Mouse (Mus musculus) hindbrain, embryonic 14.5 days (tissue): ENCODE results near the gene Plpp2. TPM values are rescaled to one million over a fixed set of nuclear protein-coding genes. Genes with fewer than 3 reads are reported as not detected.

Source experiments
- ATAC-seq: fragments of 200-750 bp; cut with Nextera tagmentation; 2 replicates; pipeline ENCODE4 v1.8.0; 2017; ENCODE audit warnings: moderate number of reproducible peaks, mild to moderate bottlenecking, moderate TSS enrichment, moderate library complexity; ENCODE audit not compliant: low FRiP score
- DNase-seq: peaks from one replicate; pipeline ENCODE4 v3.0.0-alpha.2; 2015; ENCODE audit warnings: low spot score
- H3K27ac ChIP-seq: fragments of 300-500 bp; sonication (generic); 2 replicates; pipeline ENCODE4 v1.5.1; 2014; ENCODE audit warnings: mild to moderate bottlenecking, moderate library complexity
- H3K27me3 ChIP-seq: fragments of 300-500 bp; sonication (generic); 2 replicates; pipeline ENCODE4 v1.6.1; 2014; ENCODE audit warnings: mild to moderate bottlenecking, low read length, mixed read lengths; ENCODE audit not compliant: control insufficient read depth, insufficient read depth
- H3K36me3 ChIP-seq: fragments of 300-500 bp; sonication (generic); replicated peaks from 2 replicates; pipeline ENCODE4 v1.6.1; 2014; ENCODE audit not compliant: control insufficient read depth, insufficient read depth
- H3K4me1 ChIP-seq: fragments of 300-500 bp; sonication (generic); replicated peaks from 2 replicates; pipeline ENCODE4 v1.6.1; 2014; ENCODE audit warnings: antibody characterized with exemption, low read length, mixed read lengths; ENCODE audit not compliant: control insufficient read depth, insufficient read depth
- H3K4me2 ChIP-seq: fragments of 300-500 bp; sonication (generic); replicated peaks from 2 replicates; pipeline ENCODE4 v1.6.1; 2014; ENCODE audit warnings: mild to moderate bottlenecking, moderate library complexity
- H3K4me3 ChIP-seq: fragments of 300-500 bp; sonication (generic); replicated peaks from 2 replicates; pipeline ENCODE4 v1.5.1; 2014; ENCODE audit warnings: mild to moderate bottlenecking, low read length
- H3K9ac ChIP-seq: fragments of 300-500 bp; sonication (generic); 2 replicates; pipeline ENCODE4 v1.6.1; 2014
- H3K9me3 ChIP-seq: fragments of 300-500 bp; sonication (generic); 2 replicates; pipeline ENCODE4 v1.6.1; 2016; ENCODE audit warnings: low read length; ENCODE audit not compliant: control insufficient read depth
- WGBS: fragments of 180-500 bp; shearing (Covaris S2); extraction: QIAGEN DNeasy Blood & Tissue Kit; methylation state at CpG from one replicate; pipeline ENCODE4 v1.1.7; 2014; 5-methylcytosine and 5-hydroxymethylcytosine counted together
- polyA plus RNA-seq: library from polyadenylated mRNA; unstranded; fragments of >200 nt; fragmentation: Nextera tagmentation; extraction: Ambion mirVana; gene quantifications from 2 replicates; pipeline ENCODE4 v1.2.1, GENCODE M21; 2014

Gene Plpp2
- polyA plus RNA-seq, 1 experiment from 2014 or later = 21.4 TPM

- H3K27ac ChIP-seq = no peak overlapping the region
- H3K36me3 ChIP-seq = peaks cover 51% of the 10 kb centered on the region
- ATAC-seq = no peak
- 86% methylated on average over 2 of the region's 2 CpGs for WGBS
- DNase-seq = no peak
- no peaks in the 10 kb centered on the region for H3K9me3 ChIP-seq
- H3K4me2 ChIP-seq = no peak overlapping the region
- H3K4me3 ChIP-seq = no peak overlapping the region
- no peak overlapping the region for H3K9ac ChIP-seq
- 0 out of 2 replicates have a peak, but pooled peaks cover 4% of the 10 kb centered on the region for H3K27me3 ChIP-seq
- peaks cover 5% of the 10 kb centered on the region for H3K4me1 ChIP-seq
Observed at GRCm38 (mm10) chr10:79537781-79538180, 4.2 kb upstream of the Plpp2 start.

- Histone ChIP-seq H3K36me3 (peaks cover 46% of the 10 kb centered on the region), H3K4me2 (no peak overlapping the region), H3K27me3 (0 out of 2 replicates have a peak, but pooled peaks cover 4% of the 10 kb centered on the region), H3K9ac (no peak overlapping the region), H3K4me3 (no peak overlapping the region), H3K27ac (no peak overlapping the region), H3K4me1 (peaks cover 5% of the 10 kb centered on the region), H3K9me3 (no peaks in the 10 kb centered on the region)
- DNase-seq (no peak), ATAC-seq (no peak)
- 91% methylated on average over 7 of the region's 7 CpGs for WGBS
Observed at GRCm38 (mm10) chr10:79537271-79537670, 3.7 kb upstream of the Plpp2 start.

DNA sequence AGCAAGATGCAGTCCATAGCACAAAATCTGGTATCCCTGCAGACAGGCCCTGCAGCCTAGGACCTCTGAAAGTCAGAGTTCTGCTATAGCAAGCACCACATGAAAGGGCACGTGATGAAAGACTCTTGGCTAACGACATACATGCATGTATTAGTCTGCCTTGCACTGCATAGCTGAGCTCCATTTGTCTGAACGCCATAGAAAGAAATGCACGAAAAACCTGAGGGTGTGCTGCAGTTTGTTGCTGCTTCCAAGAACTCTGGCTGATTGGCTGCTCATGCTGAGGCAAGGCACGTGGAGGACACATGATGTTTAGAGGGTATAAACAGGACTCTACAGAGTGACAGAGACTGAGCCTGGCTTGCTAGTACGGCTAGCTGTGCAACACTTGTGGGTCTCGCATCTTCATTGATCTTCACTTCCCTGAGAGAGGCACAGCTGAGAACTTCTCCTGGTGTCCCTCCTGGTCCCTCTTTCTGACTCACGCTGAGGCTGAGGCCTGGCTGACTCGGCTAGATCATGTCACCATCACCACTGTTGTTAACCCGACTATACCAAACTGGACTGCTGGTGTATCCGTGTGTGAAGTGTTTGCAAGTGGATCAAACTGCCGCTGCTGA is 3.0 kb upstream of the Plpp2 start:
- DNase-seq = no peak
- H3K4me2 ChIP-seq = no peak overlapping the region
- 0 out of 2 replicates have a peak, but pooled peaks cover 4% of the 10 kb centered on the region for H3K27me3 ChIP-seq
- ATAC-seq = no peak
- no peaks in the 10 kb centered on the region for H3K9me3 ChIP-seq
- peaks cover 5% of the 10 kb centered on the region for H3K4me1 ChIP-seq
- WGBS = 83% methylated on average over 12 of the region's 12 CpGs
- H3K9ac ChIP-seq = no peak overlapping the region
- peaks cover 39% of the 10 kb centered on the region for H3K36me3 ChIP-seq
- no peak overlapping the region for H3K27ac ChIP-seq
- H3K4me3 ChIP-seq = no peak overlapping the region

- no peak for DNase-seq
- peaks cover 27% of the 10 kb centered on the region for H3K36me3 ChIP-seq
- no peaks in the 10 kb centered on the region for H3K9me3 ChIP-seq
- H3K4me3 ChIP-seq = no peak overlapping the region
- no peak for ATAC-seq
- WGBS = 76% methylated on average over 1 of the region's 1 CpGs
- no peak overlapping the region for H3K9ac ChIP-seq
- 0 out of 2 replicates have a peak, but pooled peaks cover 4% of the 10 kb centered on the region for H3K27me3 ChIP-seq
- H3K27ac ChIP-seq = no peak overlapping the region
- no peak overlapping the region for H3K4me2 ChIP-seq
- peaks cover 5% of the 10 kb centered on the region for H3K4me1 ChIP-seq
Observed at GRCm38 (mm10) chr10:79535431-79535830, 1.8 kb upstream of the Plpp2 start.

DNA sequence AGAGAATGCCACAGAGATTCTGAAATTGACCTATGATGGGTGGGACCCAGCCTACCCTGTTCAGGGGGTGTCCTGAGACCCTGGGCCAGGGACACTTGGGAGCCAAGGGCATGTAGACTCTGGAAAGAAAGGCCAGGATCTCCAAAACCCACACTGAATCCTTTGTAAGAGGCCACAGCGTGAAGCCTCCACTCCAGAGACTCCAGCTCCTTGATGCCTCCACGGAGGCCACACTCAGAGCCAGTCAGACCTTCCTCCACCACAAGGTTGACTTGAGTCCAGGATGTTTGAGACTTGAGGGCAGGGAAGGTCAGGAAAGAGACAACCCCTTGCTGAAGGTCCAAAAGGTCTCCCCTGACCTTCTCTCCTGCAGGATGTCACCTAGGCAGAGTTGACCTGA is 830 bp upstream of the Plpp2 start:
- Histone ChIP-seq H3K9ac (no peak overlapping the region), H3K4me2 (no peak overlapping the region), H3K4me1 (peaks cover 5% of the 10 kb centered on the region), H3K27me3 (0 out of 2 replicates have a peak, but pooled peaks cover 4% of the 10 kb centered on the region), H3K36me3 (peaks cover 17% of the 10 kb centered on the region), H3K9me3 (no peaks in the 10 kb centered on the region), H3K4me3 (no peak overlapping the region), H3K27ac (no peak overlapping the region)
- no peak; the same call in 1 of the 2 replicates for ATAC-seq
- 68% methylated on average over 2 of the region's 2 CpGs for WGBS
- no peak for DNase-seq

DNA sequence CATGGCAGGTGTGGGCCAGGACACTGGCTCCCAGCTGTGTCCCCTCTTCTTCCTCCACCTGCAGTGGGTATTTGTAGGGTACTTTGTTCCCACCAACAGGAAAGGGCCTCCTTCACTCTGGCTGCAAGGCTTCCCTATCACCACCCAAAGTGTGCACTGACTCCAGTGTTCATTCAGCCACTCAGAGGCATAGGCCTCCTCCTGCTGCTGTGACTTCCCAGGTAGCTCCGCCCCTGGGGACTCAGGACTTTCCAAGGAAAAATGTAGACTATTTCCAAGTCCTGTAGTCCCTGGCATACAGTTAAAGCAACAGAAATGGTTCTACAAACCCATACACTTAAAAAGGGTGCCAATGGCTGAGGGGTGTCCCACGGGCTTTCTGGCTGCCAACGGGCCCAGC is 918 bp downstream of the Plpp2 start:
- Histone ChIP-seq H3K4me2 (peak overlapping the region; percentile 88), H3K9ac (peak overlapping the region; percentile 61), H3K4me3 (peak overlapping the region; percentile 47), H3K27ac (no peak overlapping the region), H3K36me3 (0 out of 2 replicates have a peak, but pooled peaks cover 2% of the 10 kb centered on the region), H3K9me3 (no peaks in the 10 kb centered on the region), H3K27me3 (0 out of 2 replicates have a peak, but pooled peaks cover 4% of the 10 kb centered on the region), H3K4me1 (peaks cover 5% of the 10 kb centered on the region)
- ATAC-seq = peak; percentile 1; the same call in 1 of the 2 replicates
- WGBS = 22% methylated on average over 3 of the region's 3 CpGs
- no peak for DNase-seq

DNA sequence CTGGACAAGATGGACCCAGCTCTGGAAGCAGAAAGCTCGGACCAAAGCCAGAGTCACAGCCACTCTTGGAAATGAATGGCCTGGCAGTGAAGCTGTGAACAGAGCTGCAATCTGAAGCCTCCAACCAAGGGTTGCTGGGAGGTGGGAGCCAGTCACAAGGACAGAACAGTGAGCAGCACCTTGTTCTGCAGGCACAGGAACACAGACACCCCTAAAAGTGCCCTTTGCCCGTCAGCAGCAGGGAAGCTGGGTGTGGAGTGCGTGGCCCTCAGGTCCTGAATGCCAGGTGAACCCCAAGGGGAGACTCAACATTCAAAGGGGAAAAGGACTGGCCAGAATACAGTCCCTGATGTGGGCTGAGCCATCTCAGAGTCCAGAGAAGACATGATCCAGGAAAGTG is 2.0 kb downstream of the Plpp2 start:
- Histone ChIP-seq H3K4me1 (peaks cover 5% of the 10 kb centered on the region), H3K9me3 (no peaks in the 10 kb centered on the region), H3K4me2 (no peak overlapping the region), H3K4me3 (no peak overlapping the region), H3K27me3 (0 out of 2 replicates have a peak, but pooled peaks cover 4% of the 10 kb centered on the region), H3K9ac (no peak overlapping the region), H3K27ac (no peak overlapping the region), H3K36me3 (0 out of 2 replicates have a peak, but pooled peaks cover 6% of the 10 kb centered on the region)
- DNase-seq = no peak
- no peak for ATAC-seq
- WGBS = 87% methylated on average over 3 of the region's 3 CpGs

- ATAC-seq (no peak), DNase-seq (no peak)
- Histone ChIP-seq H3K4me3 (no peak overlapping the region), H3K9me3 (no peaks in the 10 kb centered on the region), H3K9ac (no peak overlapping the region), H3K4me2 (no peak overlapping the region), H3K27ac (no peak overlapping the region), H3K27me3 (0 out of 2 replicates have a peak, but pooled peaks cover 4% of the 10 kb centered on the region), H3K36me3 (0 out of 2 replicates have a peak, but pooled peaks cover 7% of the 10 kb centered on the region), H3K4me1 (peaks cover 5% of the 10 kb centered on the region)
- 94% methylated on average over 13 of the region's 13 CpGs for WGBS
Observed at GRCm38 (mm10) chr10:79530721-79531120, 2.9 kb downstream of the Plpp2 start.

GRCm38 (mm10) chr10:79530241-79530640 is 3.4 kb downstream of the Plpp2 start:
- DNase-seq (no peak), ATAC-seq (no peak)
- Histone ChIP-seq H3K4me1 (peaks cover 5% of the 10 kb centered on the region), H3K27me3 (0 out of 2 replicates have a peak, but pooled peaks cover 4% of the 10 kb centered on the region), H3K4me3 (no peak overlapping the region), H3K27ac (no peak overlapping the region), H3K4me2 (no peak overlapping the region), H3K9ac (no peak overlapping the region), H3K9me3 (no peaks in the 10 kb centered on the region), H3K36me3 (0 out of 2 replicates have a peak, but pooled peaks cover 7% of the 10 kb centered on the region)
- 75% methylated on average over 8 of the region's 8 CpGs for WGBS
